Mouse (Mus musculus) erythroblast, embryonic 14.5 days (primary cell): ENCODE results near the gene Izumo1r.

Experiments
- GATA1 ChIP-seq: IDR thresholded peaks from 2 replicates; pipeline ENCODE4 v1.6.1; 2012; ENCODE audit warnings: low read length, inconsistent platforms, mixed read lengths
- TAL1 ChIP-seq: IDR thresholded peaks from 3 replicates; pipeline ENCODE4 v1.6.1; 2012; ENCODE audit warnings: low read length, inconsistent platforms, mixed read lengths

DNA sequence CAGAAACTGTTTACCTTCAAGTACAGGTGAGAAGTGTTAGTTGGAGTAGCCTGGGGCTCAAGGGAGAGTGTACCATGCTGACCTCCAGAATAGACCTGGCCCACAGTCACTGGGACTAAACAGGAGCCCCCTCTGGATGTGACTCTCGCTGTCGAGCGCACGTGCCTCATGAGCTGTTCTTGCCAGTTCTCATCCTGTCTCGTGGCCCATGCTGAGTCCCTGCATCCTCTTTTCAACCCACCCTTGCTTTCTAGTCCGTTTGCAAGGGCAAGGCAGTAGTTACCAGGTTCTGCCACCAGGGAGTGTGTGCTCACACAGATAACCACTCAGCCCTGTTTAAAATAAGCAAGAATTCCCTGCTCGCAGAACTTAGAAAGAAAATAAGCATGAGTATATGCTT lies 36.8 kb downstream of the Izumo1r start:
- TF ChIP-seq GATA1 (no peak), TAL1 (no peak)
